Mouse (Mus musculus) liver, embryonic 13.5 days (tissue): ENCODE measurements around the gene Appbp2. TPM values are rescaled to one million over a fixed set of nuclear protein-coding genes. Genes with fewer than 3 reads are reported as not detected.

Source experiments
- ATAC-seq: fragments of 200-750 bp; cut with Nextera tagmentation; 2 replicates; pipeline ENCODE4 v1.8.0; 2017; ENCODE audit warnings: low read depth, mild to moderate bottlenecking, moderate number of reproducible peaks, moderate library complexity
- DNase-seq: peaks from one replicate; pipeline ENCODE4 v3.0.0; 2022
- H3K27ac ChIP-seq: fragments of 300-500 bp; sonication (generic); 2 replicates; pipeline ENCODE4 v1.5.1; 2015; ENCODE audit warnings: moderate library complexity, mild to moderate bottlenecking, inconsistent platforms
- H3K27me3 ChIP-seq: fragments of 300-500 bp; sonication (generic); 2 replicates; pipeline ENCODE4 v1.6.1; 2015; ENCODE audit warnings: mild to moderate bottlenecking, inconsistent platforms
- H3K36me3 ChIP-seq: fragments of 300-500 bp; sonication (generic); 2 replicates; pipeline ENCODE4 v1.6.1; 2015; ENCODE audit warnings: mild to moderate bottlenecking, inconsistent platforms
- H3K4me1 ChIP-seq: fragments of 300-500 bp; sonication (generic); replicated peaks from 2 replicates; pipeline ENCODE4 v1.6.1; 2015; ENCODE audit warnings: inconsistent platforms
- H3K4me2 ChIP-seq: fragments of 300-500 bp; sonication (generic); 2 replicates; pipeline ENCODE4 v1.6.1; 2015; ENCODE audit warnings: inconsistent platforms, mild to moderate bottlenecking, moderate library complexity
- H3K4me3 ChIP-seq: fragments of 300-500 bp; sonication (generic); replicated peaks from 2 replicates; pipeline ENCODE4 v1.5.1; 2015; ENCODE audit warnings: mild to moderate bottlenecking, inconsistent platforms
- H3K9ac ChIP-seq: fragments of 300-500 bp; sonication (generic); 2 replicates; pipeline ENCODE4 v1.6.1; 2015; ENCODE audit warnings: mild to moderate bottlenecking, inconsistent platforms
- H3K9me3 ChIP-seq: fragments of 300-500 bp; sonication (generic); replicated peaks from 2 replicates; pipeline ENCODE4 v1.6.1; 2016; ENCODE audit warnings: inconsistent platforms
- WGBS: fragments of 180-500 bp; shearing (Covaris S2); methylation state at CpG from one replicate; pipeline ENCODE4 v1.1.7; 2015; ENCODE audit not compliant: insufficient replicate concordance; 5-methylcytosine and 5-hydroxymethylcytosine counted together
- polyA plus RNA-seq: library from polyadenylated mRNA; unstranded; fragments of >200 nt; fragmentation: Nextera tagmentation; extraction: Ambion mirVana; gene quantifications from 2 replicates; pipeline ENCODE4 v1.2.1, GENCODE M21; 2015

The Appbp2 gene
- polyA plus RNA-seq, 1 experiment from 2014 or later = 15.7 TPM

- DNase-seq (no peak), ATAC-seq (no peak)
- H3K4me1 ChIP-seq = peaks cover 8% of the 10 kb centered on the region; the same call in 1 of the 2 replicates
- H3K9ac ChIP-seq = no peak overlapping the region
- no peak overlapping the region for H3K4me2 ChIP-seq
- H3K27me3 ChIP-seq = no peaks in the 10 kb centered on the region
- 95% methylated on average over 6 of the region's 6 CpGs for WGBS
- no peak overlapping the region for H3K4me3 ChIP-seq
- H3K9me3 ChIP-seq = no peaks in the 10 kb centered on the region
- H3K27ac ChIP-seq = no peak overlapping the region
- peaks cover 11% of the 10 kb centered on the region; the same call in 1 of the 2 replicates for H3K36me3 ChIP-seq
Measured at GRCm38 (mm10) chr11:85222561-85222960, 12.4 kb downstream of the Appbp2 start.

- ATAC-seq (no peak), DNase-seq (no peak)
- no peak overlapping the region for H3K4me2 ChIP-seq
- no peaks in the 10 kb centered on the region for H3K27me3 ChIP-seq
- H3K4me3 ChIP-seq = no peak overlapping the region
- no peak overlapping the region for H3K9ac ChIP-seq
- no peak overlapping the region for H3K27ac ChIP-seq
- H3K9me3 ChIP-seq = no peaks in the 10 kb centered on the region
- peaks cover 4% of the 10 kb centered on the region; the same call in 1 of the 2 replicates for H3K4me1 ChIP-seq
- peaks cover 18% of the 10 kb centered on the region for H3K36me3 ChIP-seq
- WGBS = 77% methylated on average over 3 of the region's 3 CpGs
Measured at GRCm38 (mm10) chr11:85219014-85219413, 15.9 kb downstream of the Appbp2 start.

DNA sequence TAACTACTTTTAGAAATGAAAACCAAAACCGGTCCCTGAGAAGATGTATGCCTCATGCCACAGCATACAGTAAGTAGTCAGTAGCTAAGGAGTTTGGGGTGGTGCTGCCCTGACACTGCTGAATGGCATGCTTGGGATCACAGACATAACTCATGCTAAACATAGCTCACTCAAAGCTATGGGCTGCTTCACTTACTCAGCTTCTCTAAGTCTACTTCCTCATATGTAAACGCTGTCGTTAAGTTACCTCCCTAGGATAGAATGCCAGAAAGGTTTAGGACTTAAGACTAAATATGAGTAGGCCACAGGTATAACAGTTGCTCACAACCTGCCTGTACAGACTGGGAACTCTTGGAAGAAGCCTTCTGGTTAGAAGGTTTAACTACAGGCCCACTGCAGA lies 20.3 kb downstream of the Appbp2 start:
- Histone ChIP-seq H3K9ac (no peak overlapping the region), H3K9me3 (no peaks in the 10 kb centered on the region), H3K4me3 (no peak overlapping the region), H3K27ac (no peak overlapping the region), H3K36me3 (peaks cover 49% of the 10 kb centered on the region), H3K27me3 (no peaks in the 10 kb centered on the region), H3K4me1 (peaks cover 13% of the 10 kb centered on the region), H3K4me2 (no peak overlapping the region)
- ATAC-seq (no peak), DNase-seq (no peak)
- 79% methylated on average over 3 of the region's 3 CpGs for WGBS

DNA sequence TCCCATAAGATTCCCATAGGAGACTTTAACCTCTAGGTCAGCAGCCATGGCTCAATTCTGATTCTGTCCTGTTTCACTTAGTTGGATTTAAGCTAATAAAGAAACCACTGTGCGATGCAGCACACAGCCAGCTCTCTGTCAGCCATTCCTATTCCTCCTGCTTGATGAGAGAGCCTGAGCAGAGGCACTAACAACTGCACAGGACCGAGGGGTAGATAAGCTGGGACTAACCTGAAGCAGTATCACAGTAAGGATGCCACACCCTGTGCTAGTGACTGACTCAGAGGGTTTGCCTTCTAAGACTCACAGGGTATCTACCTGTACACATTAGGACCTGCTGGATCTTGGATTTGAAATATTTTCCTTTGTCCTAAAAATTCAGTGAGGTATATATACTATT lies 21.7 kb downstream of the Appbp2 start:
- peaks cover 11% of the 10 kb centered on the region for H3K4me1 ChIP-seq
- H3K27me3 ChIP-seq = no peaks in the 10 kb centered on the region
- H3K4me3 ChIP-seq = no peak overlapping the region
- DNase-seq (no peak), ATAC-seq (peak; percentile 81)
- peaks cover 59% of the 10 kb centered on the region for H3K36me3 ChIP-seq
- H3K4me2 ChIP-seq = no peak overlapping the region
- no peak overlapping the region for H3K27ac ChIP-seq
- WGBS = 53% methylated on average over 2 of the region's 2 CpGs
- H3K9ac ChIP-seq = no peak overlapping the region
- no peaks in the 10 kb centered on the region for H3K9me3 ChIP-seq

GRCm38 (mm10) chr11:85211151-85211550 lies 23.8 kb downstream of the Appbp2 start:
- Histone ChIP-seq H3K36me3 (peaks cover 71% of the 10 kb centered on the region), H3K9ac (no peak overlapping the region), H3K27ac (no peak overlapping the region), H3K27me3 (no peaks in the 10 kb centered on the region), H3K4me1 (peaks cover 11% of the 10 kb centered on the region), H3K9me3 (no peaks in the 10 kb centered on the region), H3K4me3 (no peak overlapping the region), H3K4me2 (no peak overlapping the region)
- DNase-seq (no peak), ATAC-seq (no peak)
- WGBS = 84% methylated on average over 2 of the region's 2 CpGs

GRCm38 (mm10) chr11:85206231-85206630 lies 28.7 kb downstream of the Appbp2 start:
- no peak for ATAC-seq
- H3K27me3 ChIP-seq = no peaks in the 10 kb centered on the region
- H3K27ac ChIP-seq = no peak overlapping the region
- no peaks in the 10 kb centered on the region for H3K9me3 ChIP-seq
- H3K4me3 ChIP-seq = no peak overlapping the region
- H3K4me2 ChIP-seq = no peak overlapping the region
- peaks cover 64% of the 10 kb centered on the region for H3K36me3 ChIP-seq
- no peak overlapping the region for H3K9ac ChIP-seq
- no peak for DNase-seq
- H3K4me1 ChIP-seq = no peaks in the 10 kb centered on the region

DNA sequence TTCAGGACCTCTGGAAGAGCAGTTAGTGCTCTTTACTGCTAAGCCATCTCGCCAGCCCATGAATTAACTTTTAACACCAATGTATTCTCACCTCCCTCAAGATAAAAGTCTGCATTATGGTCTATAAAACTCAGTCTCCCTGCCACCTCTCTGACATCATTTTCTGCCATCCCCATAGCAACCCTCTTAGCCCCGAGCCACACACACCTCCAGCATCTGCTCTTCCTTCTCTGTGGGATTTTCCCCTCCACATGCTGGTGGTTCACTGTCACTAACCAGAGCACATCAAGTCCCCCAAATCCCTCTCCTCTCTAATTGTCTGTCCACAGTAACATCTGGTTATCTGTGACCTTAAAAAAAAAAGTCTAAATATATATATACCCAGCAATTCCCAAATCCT lies 36.0 kb downstream of the Appbp2 start:
- peaks cover 81% of the 10 kb centered on the region for H3K36me3 ChIP-seq
- WGBS = 80% methylated on average over 2 of the region's 2 CpGs

GRCm38 (mm10) chr11:85196046-85196445 lies 38.9 kb downstream of the Appbp2 start:
- H3K4me3 ChIP-seq = no peak overlapping the region
- H3K4me2 ChIP-seq = no peak overlapping the region
- H3K27ac ChIP-seq = no peak overlapping the region
- no peaks in the 10 kb centered on the region for H3K4me1 ChIP-seq
- ATAC-seq = no peak
- 84% methylated on average over 9 of the region's 9 CpGs for WGBS
- H3K27me3 ChIP-seq = no peaks in the 10 kb centered on the region
- peaks cover 87% of the 10 kb centered on the region for H3K36me3 ChIP-seq
- no peak overlapping the region for H3K9ac ChIP-seq
- DNase-seq = no peak
- H3K9me3 ChIP-seq = no peaks in the 10 kb centered on the region

More for the DNA sequence above, 36.0 kb downstream of the Appbp2 start:
- Histone ChIP-seq H3K4me2 (no peak overlapping the region), H3K4me3 (no peak overlapping the region), H3K4me1 (no peaks in the 10 kb centered on the region), H3K9me3 (no peaks in the 10 kb centered on the region), H3K27me3 (no peaks in the 10 kb centered on the region), H3K9ac (no peak overlapping the region), H3K27ac (no peak overlapping the region)
- ATAC-seq = no peak
- DNase-seq = no peak

GRCm38 (mm10) chr11:85194206-85194605 lies 40.7 kb downstream of the Appbp2 start:
- no peak overlapping the region for H3K4me3 ChIP-seq
- no peak overlapping the region for H3K4me2 ChIP-seq
- ATAC-seq (no peak), DNase-seq (no peak)
- H3K4me1 ChIP-seq = peaks cover 4% of the 10 kb centered on the region
- no peak overlapping the region for H3K9ac ChIP-seq
- no peaks in the 10 kb centered on the region for H3K27me3 ChIP-seq
- 87% methylated on average over 11 of the region's 11 CpGs for WGBS
- no peak overlapping the region for H3K27ac ChIP-seq
- H3K9me3 ChIP-seq = no peaks in the 10 kb centered on the region
- H3K36me3 ChIP-seq = peaks cover 85% of the 10 kb centered on the region

DNA sequence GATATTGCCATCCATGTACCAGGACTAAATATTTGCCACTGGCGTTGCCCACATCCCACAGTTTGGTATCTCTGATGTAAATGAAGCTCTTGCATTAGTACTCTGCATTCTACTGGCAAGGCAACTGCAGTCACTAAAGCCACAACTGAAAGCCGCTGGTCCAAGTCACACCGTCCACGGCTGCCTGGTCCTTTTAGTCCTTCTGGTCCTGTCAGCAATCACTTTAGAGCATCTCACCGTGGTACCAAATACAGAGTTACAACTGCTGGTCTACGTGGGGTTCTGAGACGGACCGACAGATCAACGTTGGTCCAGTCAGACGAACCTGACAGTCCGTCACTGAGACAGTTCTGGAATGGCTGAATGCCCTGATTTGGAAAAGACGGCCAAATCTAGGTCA lies 44.2 kb downstream of the Appbp2 start:
- H3K9me3 ChIP-seq = no peaks in the 10 kb centered on the region
- peaks cover 60% of the 10 kb centered on the region for H3K36me3 ChIP-seq
- DNase-seq (no peak), ATAC-seq (no peak)
- WGBS = 89% methylated on average over 12 of the region's 12 CpGs
- no peak overlapping the region for H3K4me2 ChIP-seq
- peaks cover 12% of the 10 kb centered on the region for H3K4me1 ChIP-seq
- no peak overlapping the region for H3K27ac ChIP-seq
- H3K27me3 ChIP-seq = no peaks in the 10 kb centered on the region
- H3K9ac ChIP-seq = no peak overlapping the region
- H3K4me3 ChIP-seq = no peak overlapping the region

GRCm38 (mm10) chr11:85189110-85189509 lies 45.8 kb downstream of the Appbp2 start:
- peak; percentile 74 for ATAC-seq
- no peak for DNase-seq
- WGBS = 38% methylated on average over 4 of the region's 4 CpGs

GRCm38 (mm10) chr11:85184839-85185238 lies 50.1 kb downstream of the Appbp2 start:
- Histone ChIP-seq H3K9me3 (no peaks in the 10 kb centered on the region), H3K4me3 (no peak overlapping the region), H3K27ac (no peak overlapping the region), H3K4me2 (no peak overlapping the region), H3K36me3 (peaks cover 8% of the 10 kb centered on the region), H3K4me1 (peaks cover 25% of the 10 kb centered on the region), H3K9ac (no peak overlapping the region), H3K27me3 (no peaks in the 10 kb centered on the region)
- DNase-seq (no peak), ATAC-seq (no peak)
- WGBS = 80% methylated on average over 6 of the region's 6 CpGs

More at GRCm38 (mm10) chr11:85189110-85189509, 45.8 kb downstream of the Appbp2 start:
- no peak overlapping the region for H3K4me2 ChIP-seq
- peaks cover 44% of the 10 kb centered on the region for H3K36me3 ChIP-seq
- no peaks in the 10 kb centered on the region for H3K9me3 ChIP-seq
- H3K27me3 ChIP-seq = no peaks in the 10 kb centered on the region
- H3K9ac ChIP-seq = no peak overlapping the region
- H3K4me3 ChIP-seq = no peak overlapping the region
- H3K4me1 ChIP-seq = peaks cover 12% of the 10 kb centered on the region
- H3K27ac ChIP-seq = 0 out of 2 replicates have a peak overlapping the region, but pooled peaks have one; percentile 30
